Mouse (Mus musculus) liver, postnatal 0 days (tissue): ENCODE data around the gene Abcb11.

Source experiments
- CTCF ChIP-seq: sonication (generic); IDR thresholded peaks from 2 replicates; pipeline ENCODE4 v1.5.1; 2016; ENCODE audit warnings: antibody characterized with exemption, low read depth
- EP300 ChIP-seq: IDR thresholded peaks from 2 replicates; pipeline ENCODE4 v1.6.1; 2016; ENCODE audit warnings: antibody characterized with exemption, low read depth, mild to moderate bottlenecking

- TF ChIP-seq CTCF (no peak), EP300 (no peak)
Observed at GRCm38 (mm10) chr2:69230137-69230536, 112.3 kb downstream of the Abcb11 start.
